Mouse (Mus musculus) left cerebral cortex, adult 2 months (tissue): ENCODE results near the gene Mndal. TPM values are rescaled to one million over a fixed set of nuclear protein-coding genes. Genes with fewer than 3 reads are reported as not detected.
"Not testable (repeated sequence)": the region's sequence is repeated elsewhere in the genome, so short reads cannot be mapped to it uniquely, and the experiment has no call there.

Experiments used
- DNase-seq, 2 experiments: peaks; one replicate each; pipeline ENCODE4 v3.0.0; 2021 to 2022; ENCODE audit warnings: low spot score in 2 of 2, mixed read lengths in 1 of 2; ENCODE audit errors: extremely low spot score in 1 of 2
- H3K27ac ChIP-seq: fragments of 200-600 bp; 2 replicates; pipeline ENCODE4 v1.8.1; 2022
- H3K4me3 ChIP-seq: fragments of 200-600 bp; 2 replicates; pipeline ENCODE4 v1.8.1; 2022
- CTCF ChIP-seq: fragments of 200-600 bp; IDR thresholded peaks from 2 replicates; pipeline ENCODE4 v1.8.1; 2022; ENCODE audit warnings: antibody characterized with exemption, mild to moderate bottlenecking, moderate library complexity
- intact Hi-C: fragments of 180-260 bp; cut with DNase I; formaldehyde crosslinking; loops from one replicate; pipeline ENCODE4 v1.15.1; 2025
- long read RNA-seq, 2 experiments: library from polyadenylated mRNA; stranded (forward); transcript quantifications; one replicate each; pipeline ENCODE4 v2.0.0; 2021; ENCODE audit warnings: borderline mapping rate in 2 of 2
- total RNA-seq, 2 experiments: library from RNA; stranded (reverse); gene quantifications; 2 replicates each; pipeline ENCODE4 v1.2.3; 2021

Gene Mndal
- 1 to 10 TPM; 1.5 to 2.3 TPM for total RNA-seq
- long read RNA-seq, experiment 1: 0 reads
- long read RNA-seq, experiment 2: 0 reads

DNA sequence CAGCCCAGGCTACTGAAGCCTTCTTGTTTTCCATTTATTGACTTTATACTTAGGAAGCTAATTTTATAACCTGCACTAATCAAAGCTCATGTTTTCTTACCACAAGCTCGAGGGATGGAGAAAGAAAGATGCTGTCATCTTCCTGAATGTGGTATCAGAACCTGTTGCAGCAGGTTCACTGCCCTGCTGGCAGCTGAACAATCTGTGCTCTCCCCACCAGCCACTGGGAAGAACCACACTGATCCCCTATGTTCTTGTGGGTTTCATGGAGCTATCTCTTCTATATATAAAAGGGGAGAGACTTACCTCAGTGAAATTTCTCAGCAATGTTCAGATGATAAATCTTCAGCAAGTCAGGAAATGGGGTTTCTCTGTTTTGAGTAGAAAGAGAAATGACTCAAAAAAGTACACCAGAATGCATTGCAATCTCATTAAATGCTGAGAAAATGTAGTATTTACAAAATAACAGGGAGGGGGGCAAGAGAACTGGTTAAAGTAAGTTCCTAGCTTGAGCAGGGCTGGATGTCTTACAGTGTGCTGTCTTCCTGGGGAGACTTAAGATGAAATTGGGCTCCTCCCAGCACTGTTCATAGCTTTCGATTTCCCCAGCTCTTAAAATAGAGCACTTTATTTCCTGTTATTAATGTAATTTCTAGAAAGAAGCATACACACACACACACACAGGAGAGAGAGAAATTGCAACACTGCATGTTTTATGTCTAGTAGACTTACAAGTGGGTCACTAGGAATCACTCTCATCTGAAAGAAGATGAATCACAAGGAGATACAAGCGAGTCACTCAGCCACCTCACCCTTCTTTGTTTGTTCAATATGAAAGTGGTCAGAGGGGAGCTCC lies at the start of gene Mndal, which contains the start of gene Ifi203:
Gene Mndal (minus strand): TSS at position 568 of the 856 bp plus-strand sequence.
Gene Ifi203 (minus strand): TSS at position 749 of the 856 bp plus-strand sequence.
- DNase-seq, H3K4me3 ChIP-seq, intact Hi-C loops, H3K27ac ChIP-seq: not testable (repeated sequence)

DNA sequence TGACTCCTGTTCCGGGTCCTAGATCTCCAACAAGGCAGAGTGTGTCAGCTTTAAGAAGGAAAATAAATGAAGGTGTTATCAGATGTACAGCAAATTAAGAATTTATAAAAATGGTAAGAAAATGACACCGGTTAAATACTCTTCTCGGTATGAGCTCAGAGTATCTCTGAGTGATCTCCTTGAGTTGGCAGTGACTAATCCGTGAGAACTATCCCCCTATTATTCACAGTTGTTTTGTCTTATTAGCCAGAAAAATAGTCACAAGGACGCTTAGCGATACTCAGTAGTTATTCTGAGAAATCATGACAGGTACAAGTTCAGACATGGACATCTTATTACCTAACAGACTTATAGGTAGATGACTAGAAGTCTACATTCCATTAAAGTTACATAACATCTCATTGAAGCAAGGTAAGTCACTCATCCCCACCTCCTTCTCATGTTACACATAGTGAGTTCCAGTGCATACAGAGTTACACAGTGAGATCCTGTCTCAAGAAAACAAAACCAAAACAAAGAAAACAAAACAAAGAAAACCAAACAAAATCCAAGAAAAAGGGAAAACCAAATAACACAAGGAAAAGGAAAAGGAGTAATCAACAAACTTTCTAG lies 40.5 kb upstream of the Mndal start, which contains the start of gene Ifi202b:
Gene Ifi202b (minus strand): TSS at position 51 of the 612 bp plus-strand sequence.
- intact Hi-C loops, H3K4me3 ChIP-seq, DNase-seq, H3K27ac ChIP-seq: not testable (repeated sequence)

DNA sequence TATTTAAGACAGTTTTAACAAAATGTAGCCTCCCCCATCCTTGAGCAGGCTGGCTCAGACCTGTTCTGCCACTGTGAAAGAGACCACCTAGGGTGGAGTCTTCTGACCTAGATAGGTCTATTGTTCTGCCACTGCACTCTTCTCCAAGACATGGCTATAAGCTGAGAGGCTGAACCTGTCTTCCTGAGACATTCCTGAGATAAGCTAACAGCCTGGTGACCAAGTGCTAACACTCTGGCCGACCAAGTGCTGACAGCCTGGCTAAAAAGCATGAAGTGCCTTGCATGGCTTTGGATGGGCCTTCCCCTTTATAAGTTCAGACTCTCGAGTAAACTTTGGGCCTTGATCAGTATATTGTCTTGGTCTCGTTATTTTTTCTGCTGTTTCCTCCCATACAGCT lies 38.7 kb upstream of the Mndal start:
- DNase-seq, intact Hi-C loops, H3K27ac ChIP-seq, H3K4me3 ChIP-seq: not testable (repeated sequence)

DNA sequence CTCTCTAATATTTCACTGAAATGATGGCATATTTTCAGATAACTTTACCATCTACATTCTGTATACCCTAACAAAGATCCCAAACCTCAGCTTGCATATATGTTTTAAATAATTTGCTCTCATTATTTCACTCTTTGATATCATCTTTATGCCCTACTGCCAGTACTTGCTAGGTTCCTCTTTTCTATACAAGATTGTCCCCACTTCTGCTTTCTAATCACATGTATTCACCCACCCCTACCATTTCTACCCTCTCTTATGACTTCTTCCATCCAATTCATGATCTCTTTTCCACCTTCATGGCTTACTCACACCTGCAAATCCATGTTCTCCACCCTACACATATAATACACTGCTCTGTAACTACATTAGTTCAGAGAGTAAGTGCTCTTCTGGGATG lies 35.3 kb upstream of the Mndal start:
- H3K27ac ChIP-seq: no peak overlapping the region
- DNase-seq: no peak
- intact Hi-C loops: no loop called here
- no peak for TF ChIP-seq CTCF
- no peak overlapping the region for H3K4me3 ChIP-seq

DNA sequence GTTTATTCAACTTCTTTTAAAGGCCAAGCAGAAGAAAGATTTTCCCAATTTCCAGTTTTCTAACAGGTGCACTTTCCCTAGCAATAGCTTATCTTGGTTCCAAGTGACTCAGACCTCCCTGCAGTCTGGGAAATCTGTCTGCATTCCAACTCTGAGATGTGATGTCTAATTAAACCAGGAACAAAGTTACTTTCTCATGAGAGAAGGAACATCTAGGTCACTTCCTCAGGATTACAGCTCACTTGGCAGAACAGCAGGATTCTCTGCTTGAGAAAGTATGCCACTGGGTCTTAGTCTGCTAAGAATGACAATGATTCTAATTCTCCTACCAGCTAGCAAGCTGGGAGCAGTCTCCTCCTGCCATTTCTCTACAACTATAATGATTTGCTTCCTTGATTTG lies 30.8 kb upstream of the Mndal start:
- no peak overlapping the region for H3K27ac ChIP-seq
- no peak for TF ChIP-seq CTCF
- intact Hi-C loops: no loop called here
- no peak overlapping the region for H3K4me3 ChIP-seq
- DNase-seq: peak in 1 of 2 experiments; percentile 13

DNA sequence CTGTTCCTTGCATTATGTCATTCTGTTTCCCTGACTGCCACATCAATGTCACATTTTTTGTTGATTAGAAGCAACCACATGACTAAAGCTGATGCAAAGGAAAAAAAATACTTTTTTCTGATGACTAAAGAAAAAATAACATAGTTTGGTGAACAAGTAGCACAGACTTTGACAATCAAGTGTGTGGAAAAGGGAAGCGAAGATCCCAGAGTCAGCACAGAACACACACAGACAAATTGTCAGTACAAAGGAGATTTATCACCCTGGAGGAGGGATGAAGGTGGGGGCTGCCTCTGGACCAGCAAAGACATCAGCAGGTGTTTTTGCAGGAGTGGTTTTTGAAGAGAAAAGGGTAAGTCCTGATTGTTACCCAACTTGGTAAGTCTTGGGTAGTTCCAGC lies 19.2 kb upstream of the Mndal start:
- H3K27ac ChIP-seq, DNase-seq, intact Hi-C loops, H3K4me3 ChIP-seq: not testable (repeated sequence)

DNA sequence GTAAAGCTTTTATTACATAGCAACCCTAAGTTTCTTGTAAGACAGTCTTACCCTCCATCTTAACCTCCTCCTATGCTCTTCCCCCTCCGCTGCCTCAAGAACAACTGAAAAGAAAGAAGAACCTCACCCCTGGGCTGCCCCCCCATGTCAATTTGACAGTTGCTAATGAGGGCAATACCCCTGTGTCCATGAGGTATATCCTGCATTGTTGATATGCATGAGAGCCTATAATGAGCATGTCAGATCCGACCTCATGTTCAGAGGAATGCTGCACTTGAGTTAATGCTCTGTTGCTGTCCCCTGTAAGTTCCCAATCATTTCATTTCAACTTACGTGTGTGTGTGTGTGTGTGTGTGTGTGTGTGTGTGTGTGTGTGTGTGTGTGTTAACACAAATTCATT lies 17.7 kb upstream of the Mndal start:
- H3K4me3 ChIP-seq, H3K27ac ChIP-seq, intact Hi-C loops, DNase-seq: not testable (repeated sequence)

DNA sequence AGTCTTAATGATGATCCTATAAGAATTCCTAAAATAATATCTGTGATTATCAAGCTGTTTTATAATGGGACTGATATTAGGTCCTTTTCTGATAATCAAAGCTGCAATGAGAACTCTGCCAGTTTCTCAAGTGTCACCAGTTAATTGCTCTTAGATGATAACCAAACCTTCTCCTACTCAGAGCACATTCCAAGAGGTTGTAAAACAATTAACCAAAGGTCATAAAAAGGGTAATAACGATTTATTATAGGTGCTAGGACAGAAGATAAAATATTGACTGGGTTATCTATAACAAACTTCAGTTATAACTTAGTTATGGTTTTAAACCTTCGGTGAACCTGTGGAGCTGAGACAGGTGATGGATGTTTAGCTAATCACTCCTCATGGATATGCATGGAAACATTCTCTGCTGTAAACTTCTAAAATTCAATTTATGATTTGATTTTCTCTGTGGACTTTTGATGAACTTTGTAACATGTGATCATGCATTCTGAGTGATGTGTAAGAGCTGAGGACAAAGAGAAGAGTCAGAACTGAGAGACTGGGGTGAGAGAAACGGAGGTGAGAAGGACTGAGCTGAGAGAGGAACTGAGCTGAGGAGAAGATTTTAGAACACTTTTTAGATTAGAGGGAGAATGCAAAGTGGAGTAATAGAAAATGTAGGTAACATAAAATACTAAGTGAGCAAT lies 13.7 kb upstream of the Mndal start:
- H3K27ac ChIP-seq, H3K4me3 ChIP-seq, intact Hi-C loops, DNase-seq: not testable (repeated sequence)

DNA sequence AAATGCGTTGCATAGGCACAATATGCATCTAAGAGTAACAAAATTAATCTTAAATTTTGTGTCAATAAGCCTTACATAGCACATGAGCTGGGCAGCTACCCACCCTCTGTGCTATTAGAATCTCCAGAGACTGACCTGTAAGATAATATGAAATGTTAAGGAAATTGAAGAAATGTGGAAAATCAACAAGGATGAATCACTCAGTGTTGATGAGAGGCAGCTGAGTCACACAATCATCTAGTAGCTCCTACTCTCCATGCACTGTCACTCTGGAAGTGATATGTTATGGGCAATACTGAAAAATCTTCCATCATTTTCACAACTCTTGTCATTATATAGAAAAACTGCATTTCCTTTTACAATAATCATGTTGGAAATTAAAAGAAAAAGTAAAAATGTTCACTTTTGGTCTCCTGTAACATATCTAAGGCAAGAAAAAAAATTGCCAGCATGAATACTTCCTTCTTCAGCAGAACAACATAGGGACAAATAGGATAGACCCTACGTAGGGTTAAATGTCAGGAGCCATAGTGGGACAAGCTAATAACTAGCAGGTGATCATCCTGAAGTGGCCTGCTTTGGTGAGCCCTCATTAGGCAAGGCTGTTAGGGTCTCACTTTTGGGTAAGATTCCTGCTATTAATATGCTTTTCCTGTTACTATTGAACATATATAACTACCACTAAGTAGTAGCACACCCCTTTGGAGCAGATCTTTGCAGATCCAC lies 12.9 kb upstream of the Mndal start:
- intact Hi-C loops: no loop called here
- H3K27ac ChIP-seq: no peak overlapping the region
- no peak for TF ChIP-seq CTCF

DNA sequence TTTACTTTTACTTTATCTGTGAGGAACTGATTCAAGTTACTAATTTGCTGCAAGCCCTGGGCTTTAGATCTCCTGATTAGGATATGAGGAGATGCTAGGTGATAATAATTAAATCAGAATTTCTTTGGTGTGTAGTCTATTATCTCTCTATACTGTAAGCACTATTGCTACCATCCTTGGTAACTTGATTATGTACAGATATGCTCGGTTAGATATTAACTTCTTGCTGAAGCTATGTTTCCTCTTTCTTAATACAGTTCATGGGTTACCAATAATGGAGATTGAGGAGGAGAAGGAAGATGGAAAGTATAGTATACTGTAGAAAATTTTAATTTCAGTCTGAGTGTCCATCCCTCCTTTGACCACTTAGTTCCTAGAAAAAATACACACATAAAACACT lies 11.3 kb upstream of the Mndal start:
- no peak for DNase-seq
- H3K27ac ChIP-seq: no peak overlapping the region
- TF ChIP-seq CTCF: no peak
- H3K4me3 ChIP-seq: no peak overlapping the region
- intact Hi-C loops: no loop called here

More for the DNA sequence above, 12.9 kb upstream of the Mndal start:
- DNase-seq: no peak
- no peak overlapping the region for H3K4me3 ChIP-seq

DNA sequence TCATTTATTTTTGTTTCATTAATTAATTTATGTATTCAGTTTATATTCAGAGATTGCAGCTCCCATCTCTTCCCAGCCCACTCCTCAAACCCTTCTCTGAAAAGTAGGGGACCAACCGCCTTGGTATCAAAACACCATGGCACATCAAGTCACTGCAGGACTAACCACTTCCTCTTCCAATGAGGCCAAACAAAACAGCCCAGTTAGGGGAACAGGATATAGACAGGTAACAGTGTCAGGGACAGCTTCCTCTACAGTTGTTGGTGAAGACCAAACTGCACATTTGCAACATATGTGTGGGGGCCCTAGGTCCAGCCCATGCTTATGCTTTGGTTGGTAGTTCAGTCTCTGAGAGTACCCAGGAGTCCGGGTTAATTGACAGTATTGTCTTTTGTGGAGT lies 6.8 kb upstream of the Mndal start:
- H3K27ac ChIP-seq, DNase-seq, intact Hi-C loops, H3K4me3 ChIP-seq: not testable (repeated sequence)

DNA sequence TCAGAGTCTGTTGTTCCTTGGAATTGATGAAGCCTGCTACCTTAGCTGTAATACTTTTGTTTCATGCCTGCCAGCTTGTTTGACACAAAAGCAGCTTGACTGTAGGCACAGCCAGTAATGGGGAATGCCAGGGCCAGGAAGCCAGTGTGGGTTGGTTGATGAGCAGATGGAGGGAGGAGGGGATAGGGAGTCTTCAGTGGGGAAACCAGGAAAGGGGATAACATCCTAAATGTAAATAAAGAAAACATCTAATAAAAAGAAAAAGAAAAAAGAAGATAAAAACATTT lies 432 bp upstream of the Mndal start:
- DNase-seq, H3K4me3 ChIP-seq, intact Hi-C loops, H3K27ac ChIP-seq: not testable (repeated sequence)

DNA sequence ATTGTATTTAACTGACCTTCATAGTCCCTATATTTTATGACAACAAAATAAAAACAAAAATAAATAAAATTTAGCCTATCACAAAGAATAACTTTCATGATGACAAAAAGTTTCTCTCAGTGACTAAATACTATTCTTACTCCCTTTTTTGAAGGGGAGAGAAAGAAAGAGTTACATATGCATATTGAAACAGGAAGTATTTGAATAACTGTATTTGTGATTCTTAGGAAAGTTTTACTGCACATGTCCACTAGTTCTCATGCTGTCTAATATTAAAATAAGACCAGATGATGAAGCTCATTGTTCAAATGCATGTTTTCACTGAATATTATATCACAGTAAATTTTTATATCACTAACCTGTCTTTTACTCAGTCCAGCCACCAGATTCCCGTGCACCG lies 769 bp downstream of the Mndal start:
- DNase-seq, H3K27ac ChIP-seq, intact Hi-C loops, H3K4me3 ChIP-seq: not testable (repeated sequence)

DNA sequence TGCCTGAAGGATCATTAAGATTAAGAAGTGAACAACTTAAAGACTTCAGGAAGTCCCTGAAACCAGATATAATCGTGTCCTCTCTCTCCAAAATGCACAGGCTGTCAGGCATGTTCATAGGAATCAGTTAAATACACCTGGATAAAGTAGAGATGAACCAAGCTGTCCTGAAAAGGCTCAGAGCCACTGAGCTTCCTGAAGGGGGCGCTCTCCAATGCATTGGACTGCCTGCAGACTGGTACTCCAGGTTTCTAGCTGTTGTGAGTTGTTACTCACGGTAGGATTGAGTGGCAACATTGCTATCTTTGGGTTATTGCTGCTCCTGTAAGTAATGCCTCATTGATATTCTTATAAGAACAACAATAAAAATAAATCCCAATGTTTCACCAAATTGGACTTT lies 23.0 kb downstream of the Mndal start:
- intact Hi-C loops, H3K4me3 ChIP-seq, H3K27ac ChIP-seq, DNase-seq: not testable (repeated sequence)
